Mouse (Mus musculus): Measurements from ENCODE around the gene Tbl1xr1.
A peak's percentile ranks its signal among the peaks of the same experiment; 100 is the strongest.

Tbl1xr1 gene

GRCm38 (mm10) chr3:22076561-22076935 lies at the start of gene Tbl1xr1:
TSS of gene Tbl1xr1 (plus strand) at chr3:22076652.
- DNase-seq (ENCODE audit: low spot score): peak; percentile 77

- no peak for DNase-seq (ENCODE audit: low spot score)
These were observed 38.4 kb upstream of the Tbl1xr1 start for GRCm38 (mm10) chr3:22038004-22038403.

- DNase-seq (ENCODE audit: low spot score): no peak
These were observed 37.2 kb upstream of the Tbl1xr1 start for GRCm38 (mm10) chr3:22039036-22039795.

- no peak for DNase-seq (ENCODE audit: low spot score)
These were observed 35.8 kb upstream of the Tbl1xr1 start for GRCm38 (mm10) chr3:22040627-22041026.

- no peak for DNase-seq (ENCODE audit: low spot score)
These were observed 29.2 kb upstream of the Tbl1xr1 start for GRCm38 (mm10) chr3:22047203-22047602.

GRCm38 (mm10) chr3:22056664-22057328 lies 19.7 kb upstream of the Tbl1xr1 start:
- no peak for DNase-seq (ENCODE audit: low spot score)

GRCm38 (mm10) chr3:22058206-22058804 lies 18.1 kb upstream of the Tbl1xr1 start:
- DNase-seq (ENCODE audit: low spot score): no peak

- no peak for DNase-seq (ENCODE audit: low spot score)
These were observed 15.3 kb upstream of the Tbl1xr1 start for GRCm38 (mm10) chr3:22061163-22061562.

- no peak for DNase-seq (ENCODE audit: low spot score)
These were observed 7.8 kb upstream of the Tbl1xr1 start for GRCm38 (mm10) chr3:22068621-22069020.

GRCm38 (mm10) chr3:22073916-22074315 lies 2.5 kb upstream of the Tbl1xr1 start:
- no peak for DNase-seq (ENCODE audit: low spot score)

- no peak for DNase-seq (ENCODE audit: low spot score)
These were observed 1.7 kb upstream of the Tbl1xr1 start for GRCm38 (mm10) chr3:22074591-22075294.

- no peak for DNase-seq (ENCODE audit: low spot score)
These were observed 950 bp upstream of the Tbl1xr1 start for GRCm38 (mm10) chr3:22075517-22075886.

- peak; percentile 54 for DNase-seq (ENCODE audit: low spot score)
These were observed 428 bp upstream of the Tbl1xr1 start for GRCm38 (mm10) chr3:22075887-22076560.

- DNase-seq (ENCODE audit: low spot score): no peak
These were observed 644 bp downstream of the Tbl1xr1 start for GRCm38 (mm10) chr3:22076936-22077656.

- DNase-seq (ENCODE audit: low spot score): no peak
These were observed 1.4 kb downstream of the Tbl1xr1 start for GRCm38 (mm10) chr3:22077657-22078475.

- DNase-seq (ENCODE audit: low spot score): no peak
These were observed 2.1 kb downstream of the Tbl1xr1 start for GRCm38 (mm10) chr3:22078529-22078928.

- no peak for DNase-seq (ENCODE audit: low spot score)
These were observed 5.4 kb downstream of the Tbl1xr1 start for GRCm38 (mm10) chr3:22081869-22082268.

GRCm38 (mm10) chr3:22082823-22083222 lies 6.4 kb downstream of the Tbl1xr1 start:
- no peak for DNase-seq (ENCODE audit: low spot score)

- no peak for DNase-seq (ENCODE audit: low spot score)
These were observed 8.0 kb downstream of the Tbl1xr1 start for GRCm38 (mm10) chr3:22084222-22084996.

- no peak for DNase-seq (ENCODE audit: low spot score)
These were observed 13.4 kb downstream of the Tbl1xr1 start for GRCm38 (mm10) chr3:22089825-22090224.
